Mouse (Mus musculus) frontal cortex, adult (tissue): ENCODE results near the gene Gm12166.

Experiments
- ATAC-seq: cut with Nextera tagmentation; 2 replicates; pipeline ENCODE4 v1.9.2; 2017; ENCODE audit warnings: mild to moderate bottlenecking, moderate library complexity, mixed read lengths; ENCODE audit not compliant: low TSS enrichment

The Gm12166 gene

GRCm38 (mm10) chr11:46073850-46074688 lies 21.9 kb upstream of the Gm12166 start:
- ATAC-seq = no peak

DNA sequence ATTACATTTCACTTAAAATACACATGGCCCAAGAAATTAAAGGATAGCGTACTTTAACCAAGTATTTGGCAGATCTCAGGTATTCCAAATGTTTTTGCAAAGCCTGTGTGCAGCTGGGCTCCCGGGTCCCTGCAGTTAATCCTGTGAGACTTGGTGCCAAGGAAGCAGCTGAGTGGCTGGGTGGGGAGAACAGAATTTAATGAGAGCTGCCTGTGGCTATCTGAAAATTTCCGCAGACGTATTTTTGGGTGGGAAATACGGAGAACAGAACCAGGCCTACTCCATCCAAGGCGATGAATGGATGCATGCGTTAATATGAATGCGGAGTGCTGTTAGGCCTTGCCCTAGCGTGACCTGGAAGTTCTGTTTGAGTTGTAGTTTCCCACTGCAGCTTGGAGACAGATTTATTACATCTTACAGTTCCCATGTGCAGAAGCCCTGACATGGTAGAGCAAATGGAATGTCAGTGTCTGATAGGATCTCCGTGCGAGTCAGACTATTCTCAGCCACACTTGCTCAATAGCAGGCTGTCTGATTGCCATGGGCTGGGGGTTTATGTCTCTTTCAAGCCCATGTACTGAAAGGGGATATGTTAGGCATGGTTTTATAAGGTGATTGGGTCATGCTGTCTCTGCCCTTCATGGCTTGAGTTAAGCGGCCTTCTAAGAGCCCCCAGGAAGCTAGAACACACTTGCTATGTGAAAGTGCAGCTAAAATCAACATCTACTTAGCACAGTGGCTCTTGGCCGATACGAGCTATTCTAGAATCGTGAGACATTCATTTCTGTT lies 21.1 kb upstream of the Gm12166 start:
- ATAC-seq = no peak

GRCm38 (mm10) chr11:46072466-46073060 lies 20.4 kb upstream of the Gm12166 start:
- no peak for ATAC-seq

- ATAC-seq = no peak
Observed at GRCm38 (mm10) chr11:46070789-46071188, 18.7 kb upstream of the Gm12166 start.

GRCm38 (mm10) chr11:46070161-46070560 lies 18.0 kb upstream of the Gm12166 start:
- ATAC-seq = no peak

DNA sequence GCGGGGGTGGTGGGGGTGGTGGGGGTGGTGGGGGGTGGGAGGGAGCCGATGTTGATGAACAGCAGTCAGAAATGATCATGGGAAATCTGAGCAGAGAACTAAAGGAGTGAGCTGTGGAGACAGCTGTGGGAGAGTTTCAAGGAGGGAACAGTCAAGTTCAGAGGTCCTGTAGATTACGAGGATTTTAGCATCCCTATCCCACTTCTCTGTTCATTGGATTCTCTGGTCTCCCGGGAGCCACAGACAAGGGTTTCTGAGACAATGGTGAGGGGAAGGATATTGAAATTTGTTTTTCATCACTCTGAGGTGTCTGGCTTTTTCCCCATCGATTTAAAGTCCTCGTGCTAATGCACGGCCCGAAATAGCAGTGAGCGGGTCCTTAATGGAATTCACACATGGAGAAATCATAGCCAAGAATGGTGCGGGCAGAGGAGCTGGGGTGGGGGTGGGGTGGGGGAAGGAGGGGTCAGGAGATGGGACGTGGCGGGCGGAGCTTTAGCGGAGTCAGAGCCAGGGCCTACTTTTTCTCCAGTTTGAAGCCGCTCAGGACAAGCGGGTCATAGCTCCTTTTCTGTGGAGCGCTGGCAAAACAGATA lies 17.4 kb upstream of the Gm12166 start:
- no peak for ATAC-seq

GRCm38 (mm10) chr11:46068756-46069407 lies 16.8 kb upstream of the Gm12166 start:
- no peak for ATAC-seq

- ATAC-seq = no peak
Observed at GRCm38 (mm10) chr11:46067371-46068060, 15.4 kb upstream of the Gm12166 start.

- 0 out of 2 replicates have a peak, but pooled peaks have one; percentile 33 for ATAC-seq
Observed at GRCm38 (mm10) chr11:46065201-46066011, 13.3 kb upstream of the Gm12166 start.

GRCm38 (mm10) chr11:46064767-46065166 lies 12.6 kb upstream of the Gm12166 start:
- ATAC-seq = no peak

DNA sequence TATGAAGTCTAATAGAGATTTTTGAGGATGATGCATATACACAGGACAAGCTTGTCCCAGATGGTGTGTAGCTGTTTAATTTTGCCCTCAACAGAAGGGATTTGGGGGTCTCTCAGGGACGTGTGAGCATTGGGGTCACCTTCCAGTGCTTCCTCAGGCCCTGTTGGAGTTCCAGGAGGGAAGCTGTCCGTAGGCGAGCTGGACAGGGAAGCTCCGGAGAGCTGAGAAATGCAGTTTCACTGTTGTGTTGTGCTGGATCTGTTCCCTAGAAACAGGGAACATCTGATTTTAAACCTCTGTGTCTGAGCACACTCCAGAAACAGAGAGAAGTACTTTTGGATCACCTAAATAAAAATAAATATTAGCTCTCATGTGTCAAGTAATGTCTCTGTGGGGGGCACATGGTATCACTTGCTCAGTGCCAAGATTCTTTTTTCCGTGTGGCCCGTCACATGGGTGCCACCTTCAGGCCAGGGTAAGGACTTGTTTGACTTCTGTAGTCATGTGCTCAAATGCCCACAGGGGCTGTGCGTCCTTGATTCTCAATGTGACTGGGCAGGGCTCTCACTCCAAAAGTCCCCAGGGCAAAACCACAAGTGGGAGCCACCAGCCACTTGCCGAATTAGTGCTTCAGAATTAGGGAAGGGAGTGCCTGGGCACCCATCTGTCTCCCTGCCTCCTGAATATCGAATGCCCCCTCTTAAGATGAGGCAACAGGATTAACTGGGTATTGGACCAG lies 11.0 kb upstream of the Gm12166 start:
- peak; percentile 54 for ATAC-seq

- no peak for ATAC-seq
Observed at GRCm38 (mm10) chr11:46062569-46062968, 10.4 kb upstream of the Gm12166 start.

GRCm38 (mm10) chr11:46061776-46062445 lies 9.8 kb upstream of the Gm12166 start:
- ATAC-seq = no peak

GRCm38 (mm10) chr11:46060651-46061020 lies 8.5 kb upstream of the Gm12166 start:
- ATAC-seq = no peak

DNA sequence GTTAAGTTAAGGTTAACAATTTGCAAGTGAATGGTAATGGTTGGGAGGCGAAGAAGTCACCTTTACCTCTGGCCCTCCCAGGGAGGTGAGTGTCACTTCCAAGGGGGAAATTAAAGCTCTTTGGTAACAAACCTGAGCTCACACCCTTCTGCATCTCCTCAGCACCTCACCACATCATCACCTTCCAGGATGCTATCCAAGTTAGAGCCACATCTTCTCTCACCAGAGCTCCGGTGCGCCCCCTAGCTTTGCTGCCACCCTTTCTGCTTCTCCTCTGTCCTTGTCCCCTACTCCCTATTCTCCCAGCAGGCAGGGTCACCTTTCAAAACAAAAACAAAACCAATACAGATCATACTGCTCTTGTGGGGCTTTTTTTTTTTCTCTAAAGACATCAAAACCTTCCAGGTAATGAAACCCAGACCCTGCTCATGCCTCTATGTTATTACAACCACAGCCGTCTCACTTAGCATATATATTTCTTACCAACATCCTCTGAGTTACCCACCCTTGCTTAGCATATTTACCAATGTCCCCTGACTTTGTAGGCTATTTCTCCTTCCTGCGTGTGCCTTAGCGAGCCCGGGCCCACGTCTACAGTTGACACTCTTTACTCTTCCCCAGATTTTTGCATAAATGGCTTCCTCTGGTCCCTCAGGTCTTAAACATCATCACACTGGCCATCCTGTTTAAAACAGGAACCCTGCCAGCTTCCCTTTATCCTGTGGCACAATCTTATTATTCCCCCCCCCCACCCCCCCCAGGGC lies 7.9 kb upstream of the Gm12166 start:
- no peak for ATAC-seq

DNA sequence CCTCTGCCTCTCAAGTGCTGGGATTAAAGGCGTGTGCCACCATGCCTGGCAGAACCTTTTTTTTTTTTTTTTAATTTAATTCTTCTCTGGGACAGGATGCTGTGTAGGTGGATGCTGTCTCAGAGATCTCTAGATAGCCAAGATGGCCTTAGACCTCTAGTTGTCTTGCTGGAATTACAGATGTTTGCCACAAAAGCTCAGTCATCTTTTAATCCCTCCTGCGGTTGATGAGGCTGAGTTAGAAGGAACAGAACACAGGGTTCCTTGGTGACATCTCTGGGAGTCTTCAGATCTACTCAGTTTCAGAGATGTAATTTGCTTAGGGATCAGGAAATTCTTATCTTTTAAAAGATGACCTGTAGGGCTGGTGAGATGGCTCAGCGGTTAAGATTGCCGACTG lies 6.8 kb upstream of the Gm12166 start:
- ATAC-seq = no peak

DNA sequence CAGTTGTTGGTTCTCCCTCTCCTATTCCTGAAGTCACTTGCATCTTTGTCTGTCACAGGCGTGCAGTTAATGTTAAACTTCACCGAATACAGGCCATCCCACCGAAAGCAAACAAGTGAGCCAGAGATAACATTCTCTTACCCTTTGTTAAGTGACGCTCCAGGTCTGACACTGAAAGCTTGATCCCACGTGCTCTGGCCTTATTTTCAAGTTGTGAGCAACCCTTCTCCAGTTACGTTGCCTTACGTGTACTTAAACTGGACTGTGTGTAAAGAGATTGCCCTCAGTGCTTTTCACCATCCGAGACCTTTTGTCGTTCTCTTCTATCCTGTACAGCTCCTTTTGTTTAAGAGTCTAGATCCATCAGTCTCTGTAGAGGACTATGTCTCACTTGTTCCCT lies 5.9 kb upstream of the Gm12166 start:
- no peak for ATAC-seq

DNA sequence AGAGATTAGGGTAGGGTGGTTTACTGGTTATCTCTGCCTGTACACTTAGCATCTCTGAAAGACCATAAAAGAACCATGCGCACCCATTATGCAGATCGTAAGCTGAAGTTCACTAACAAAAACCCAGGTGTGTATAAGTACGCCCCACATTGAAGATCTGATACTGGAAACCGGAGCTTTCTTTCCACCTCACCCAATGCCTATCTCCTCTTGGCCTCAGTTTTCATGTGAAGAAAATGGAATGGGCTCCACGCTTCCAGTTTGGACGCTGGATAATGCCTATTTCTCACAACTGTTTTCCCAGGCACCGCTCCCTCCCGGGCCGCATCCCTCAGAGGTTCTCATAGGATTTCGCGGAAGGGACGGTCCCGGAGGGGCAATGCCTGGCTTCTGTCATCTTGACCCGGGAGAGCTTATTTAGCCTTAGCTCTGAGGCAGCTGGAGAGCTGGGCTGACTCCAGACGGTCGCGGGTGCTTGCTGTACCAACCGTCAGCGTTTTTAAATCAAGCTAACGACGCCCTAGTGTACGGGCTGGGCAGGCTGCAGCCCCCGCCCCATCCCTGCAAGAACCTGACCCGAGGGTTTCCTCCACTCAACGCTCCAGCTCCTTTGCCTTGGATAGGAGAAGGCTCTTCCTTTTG lies 4.8 kb upstream of the Gm12166 start:
- peak; percentile 17; the same call in 1 of the 2 replicates for ATAC-seq
